Mouse (Mus musculus): ENCODE measurements around the gene Ppp1r14b. TPM values are rescaled to one million over a fixed set of nuclear protein-coding genes. Genes with fewer than 3 reads are reported as not detected.

Ppp1r14b gene
- polyA plus RNA-seq, 1 experiment: 340 TPM

- no peak overlapping the region for H3K4me3 ChIP-seq (ENCODE audit: control insufficient read depth, insufficient read depth, low read length)
- WGBS: 69% methylated on average over 1 of the region's 1 CpGs
- no peak for DNase-seq
These were observed 42.8 kb upstream of the Ppp1r14b start for GRCm38 (mm10) chr19:6932018-6932417.

GRCm38 (mm10) chr19:6933102-6933435 is 41.7 kb upstream of the Ppp1r14b start:
- Histone ChIP-seq H3K4me1 (replicated peaks; ENCODE audit: control insufficient read depth, insufficient read depth, low read length) (peaks cover 7% of the 10 kb centered on the region), H3K4me3 (ENCODE audit: control insufficient read depth, insufficient read depth, low read length) (no peak overlapping the region), H3K27ac (ENCODE audit: control insufficient read depth, insufficient read depth, low read length) (no peak overlapping the region), H3K27me3 (ENCODE audit: control insufficient read depth, insufficient read depth, low read length) (peaks cover 19% of the 10 kb centered on the region; the same call in 1 of the 2 replicates), H3K36me3 (ENCODE audit: control insufficient read depth, insufficient read depth, low read length) (no peaks in the 10 kb centered on the region)
- no peak for TF ChIP-seq CTCF (IDR thresholded peaks at IDR 0.05; ENCODE audit: borderline replicate concordance, control insufficient read depth, extremely low read depth, insufficient read depth, low read length, poor library complexity)
- no peak for TF ChIP-seq POLR2A (IDR thresholded peaks at IDR 0.05; ENCODE audit: control insufficient read depth, extremely low read depth, insufficient read depth, low read length, poor library complexity)
- DNase-seq: no peak
- 57% methylated on average over 4 of the region's 4 CpGs for WGBS

More at GRCm38 (mm10) chr19:6932018-6932417, 42.8 kb upstream of the Ppp1r14b start:
- peaks cover 7% of the 10 kb centered on the region for H3K4me1 ChIP-seq (replicated peaks; ENCODE audit: control insufficient read depth, insufficient read depth, low read length)
- TF ChIP-seq POLR2A (IDR thresholded peaks at IDR 0.05; ENCODE audit: control insufficient read depth, extremely low read depth, insufficient read depth, low read length, poor library complexity) (no peak), CTCF (IDR thresholded peaks at IDR 0.05; ENCODE audit: borderline replicate concordance, control insufficient read depth, extremely low read depth, insufficient read depth, low read length, poor library complexity) (no peak)
- no peak overlapping the region for H3K27ac ChIP-seq (ENCODE audit: control insufficient read depth, insufficient read depth, low read length)
- H3K27me3 ChIP-seq (ENCODE audit: control insufficient read depth, insufficient read depth, low read length): peaks cover 21% of the 10 kb centered on the region; the same call in 1 of the 2 replicates
- H3K36me3 ChIP-seq (ENCODE audit: control insufficient read depth, insufficient read depth, low read length): no peaks in the 10 kb centered on the region

GRCm38 (mm10) chr19:6933436-6934194 is 41.2 kb upstream of the Ppp1r14b start:
- H3K27me3 ChIP-seq (ENCODE audit: control insufficient read depth, insufficient read depth, low read length): peaks cover 17% of the 10 kb centered on the region; the same call in 1 of the 2 replicates

GRCm38 (mm10) chr19:6934195-6934977 is 40.4 kb upstream of the Ppp1r14b start, which contains the start of gene Kcnk4:
Gene Kcnk4, minus strand, starts transcription at chr19:6934515.
- no peaks in the 10 kb centered on the region for H3K36me3 ChIP-seq (ENCODE audit: control insufficient read depth, insufficient read depth, low read length)
- no peak for DNase-seq
- no peak within 1 kb of the TSS for H3K27ac ChIP-seq (ENCODE audit: control insufficient read depth, insufficient read depth, low read length)
- 23% methylated on average over 23 of the region's 23 CpGs for WGBS
- H3K27me3 ChIP-seq (ENCODE audit: control insufficient read depth, insufficient read depth, low read length): peaks cover 17% of the 10 kb centered on the region; the same call in 1 of the 2 replicates
- no peak within 1 kb of the TSS for H3K4me3 ChIP-seq (ENCODE audit: control insufficient read depth, insufficient read depth, low read length)
- no peak for TF ChIP-seq POLR2A (IDR thresholded peaks at IDR 0.05; ENCODE audit: control insufficient read depth, extremely low read depth, insufficient read depth, low read length, poor library complexity)
- peaks cover 7% of the 10 kb centered on the region for H3K4me1 ChIP-seq (replicated peaks; ENCODE audit: control insufficient read depth, insufficient read depth, low read length)

More at GRCm38 (mm10) chr19:6933436-6934194, 41.2 kb upstream of the Ppp1r14b start:
- Histone ChIP-seq H3K4me3 (ENCODE audit: control insufficient read depth, insufficient read depth, low read length) (no peak overlapping the region), H3K27ac (ENCODE audit: control insufficient read depth, insufficient read depth, low read length) (no peak overlapping the region), H3K36me3 (ENCODE audit: control insufficient read depth, insufficient read depth, low read length) (no peaks in the 10 kb centered on the region), H3K4me1 (replicated peaks; ENCODE audit: control insufficient read depth, insufficient read depth, low read length) (peaks cover 7% of the 10 kb centered on the region)
- DNase-seq: no peak
- TF ChIP-seq CTCF (IDR thresholded peaks at IDR 0.05; ENCODE audit: borderline replicate concordance, control insufficient read depth, extremely low read depth, insufficient read depth, low read length, poor library complexity) (no peak), POLR2A (IDR thresholded peaks at IDR 0.05; ENCODE audit: control insufficient read depth, extremely low read depth, insufficient read depth, low read length, poor library complexity) (no peak)
- whole genome bisulfite sequencing: 7% methylated on average over 58 of the region's 58 CpGs

GRCm38 (mm10) chr19:6936299-6936698 is 38.5 kb upstream of the Ppp1r14b start:
- no peak overlapping the region for H3K27ac ChIP-seq (ENCODE audit: control insufficient read depth, insufficient read depth, low read length)
- TF ChIP-seq CTCF (IDR thresholded peaks at IDR 0.05; ENCODE audit: borderline replicate concordance, control insufficient read depth, extremely low read depth, insufficient read depth, low read length, poor library complexity) (no peak), POLR2A (IDR thresholded peaks at IDR 0.05; ENCODE audit: control insufficient read depth, extremely low read depth, insufficient read depth, low read length, poor library complexity) (no peak)
- H3K36me3 ChIP-seq (ENCODE audit: control insufficient read depth, insufficient read depth, low read length): no peaks in the 10 kb centered on the region
- peaks cover 13% of the 10 kb centered on the region for H3K4me1 ChIP-seq (replicated peaks; ENCODE audit: control insufficient read depth, insufficient read depth, low read length)
- 52% methylated on average over 3 of the region's 3 CpGs for WGBS
- peaks cover 17% of the 10 kb centered on the region; the same call in 1 of the 2 replicates for H3K27me3 ChIP-seq (ENCODE audit: control insufficient read depth, insufficient read depth, low read length)
- no peak for DNase-seq
- no peak overlapping the region for H3K4me3 ChIP-seq (ENCODE audit: control insufficient read depth, insufficient read depth, low read length)

- H3K27me3 ChIP-seq (ENCODE audit: control insufficient read depth, insufficient read depth, low read length): peaks cover 13% of the 10 kb centered on the region; the same call in 1 of the 2 replicates
- H3K4me3 ChIP-seq (ENCODE audit: control insufficient read depth, insufficient read depth, low read length): no peak overlapping the region
- H3K27ac ChIP-seq (ENCODE audit: control insufficient read depth, insufficient read depth, low read length): no peak overlapping the region
- peaks cover 17% of the 10 kb centered on the region for H3K4me1 ChIP-seq (replicated peaks; ENCODE audit: control insufficient read depth, insufficient read depth, low read length)
- DNase-seq: no peak
- WGBS: 95% methylated on average over 16 of the region's 16 CpGs
- TF ChIP-seq CTCF (IDR thresholded peaks at IDR 0.05; ENCODE audit: borderline replicate concordance, control insufficient read depth, extremely low read depth, insufficient read depth, low read length, poor library complexity): no peak
- no peak for TF ChIP-seq POLR2A (IDR thresholded peaks at IDR 0.05; ENCODE audit: control insufficient read depth, extremely low read depth, insufficient read depth, low read length, poor library complexity)
- H3K36me3 ChIP-seq (ENCODE audit: control insufficient read depth, insufficient read depth, low read length): no peaks in the 10 kb centered on the region
These were observed 37.0 kb upstream of the Ppp1r14b start for GRCm38 (mm10) chr19:6937541-6938465.
